Mouse (Mus musculus) ES-E14 (cell line): Measurements from ENCODE around the gene Plpp2.

Source experiments
- HCFC1 ChIP-seq: IDR thresholded peaks from 2 replicates; pipeline ENCODE4 v1.6.1; 2012; ENCODE audit warnings: low read length, inconsistent platforms, borderline replicate concordance; ENCODE audit not compliant: insufficient read depth
- ZNF384 ChIP-seq: IDR thresholded peaks from 2 replicates; pipeline ENCODE4 v1.6.1; 2012; ENCODE audit warnings: low read depth, low read length, inconsistent platforms

- TF ChIP-seq HCFC1 (no peak), ZNF384 (no peak)
These were observed 12.3 kb upstream of the Plpp2 start for GRCm38 (mm10) chr10:79545891-79546290.
